Comparison of ENCODE assay signal across 20 mouse cellular contexts in genomic region chr12:17644385-17645222, GRCm38 (mm10). TPM values are rescaled to one million over a fixed set of nuclear protein-coding genes. Genes with fewer than 3 reads are reported as not detected.
DNase-seq lines count a peak whose midpoint lies in the region; ATAC-seq lines count a peak whose summit lies in the region.
"Had no signal": no experiment of that assay in that cellular context is flagged by ENCODE, and none has a peak within 500 bp of the region (broad histone marks: within the 10 kb centered on the region; RNA-seq: fewer than 3 reads in every experiment).

No protein-coding gene starts in this region.

- H3K36me3 ChIP-seq in midbrain, embryonic 11.5 days (ENCODE audit: control insufficient read depth, insufficient read depth, low read length), result no peaks in the 10 kb centered on the region
- no peaks in the 10 kb centered on the region for H3K36me3 ChIP-seq in midbrain, embryonic 14.5 days (ENCODE audit: control insufficient read depth, insufficient read depth, low read length)
- no peaks in the 10 kb centered on the region for H3K36me3 ChIP-seq in hindbrain, embryonic 12.5 days
- no peaks in the 10 kb centered on the region for H3K36me3 ChIP-seq in hindbrain, embryonic 16.5 days (ENCODE audit: control insufficient read depth, insufficient read depth, low read length)
- H3K36me3 ChIP-seq in neural tube, embryonic 14.5 days (ENCODE audit: control insufficient read depth, insufficient read depth, low read length), result no peaks in the 10 kb centered on the region
- H3K36me3 ChIP-seq: heart, embryonic 12.5 days had no signal

- H3K27me3 ChIP-seq in midbrain, embryonic 11.5 days (ENCODE audit: control insufficient read depth, insufficient read depth, low read length), result no peaks in the 10 kb centered on the region
- no peaks in the 10 kb centered on the region for H3K27me3 ChIP-seq in midbrain, embryonic 14.5 days (ENCODE audit: control insufficient read depth, insufficient read depth, low read length)
- no peaks in the 10 kb centered on the region for H3K27me3 ChIP-seq in hindbrain, embryonic 12.5 days
- H3K27me3 ChIP-seq in hindbrain, embryonic 16.5 days (replicated peaks; ENCODE audit: control insufficient read depth, insufficient read depth, low read length), result no peaks in the 10 kb centered on the region
- H3K27me3 ChIP-seq in neural tube, embryonic 14.5 days (ENCODE audit: control insufficient read depth, insufficient read depth, low read length), result no peaks in the 10 kb centered on the region
- H3K27me3 ChIP-seq: Patski had no signal

- H3K4me3 ChIP-seq in midbrain, embryonic 11.5 days (ENCODE audit: low read depth, low read length), result no peak overlapping the region
- H3K4me3 ChIP-seq in midbrain, embryonic 14.5 days (replicated peaks; ENCODE audit: low read depth, low read length), result no peak overlapping the region
- no peak overlapping the region for H3K4me3 ChIP-seq in hindbrain, embryonic 12.5 days
- H3K4me3 ChIP-seq in hindbrain, embryonic 16.5 days (ENCODE audit: low read length), result no peak overlapping the region
- H3K4me3 ChIP-seq in neural tube, embryonic 14.5 days (ENCODE audit: low read depth, low read length), result no peak overlapping the region
- H3K4me3 ChIP-seq: gastrocnemius, adult 2 months; heart, embryonic 12.5 days; megakaryocyte, embryonic 14.5 days; myocyte had no signal

- H3K4me1 ChIP-seq in midbrain, embryonic 11.5 days (ENCODE audit: control insufficient read depth, insufficient read depth, low read length), result no peaks in the 10 kb centered on the region
- H3K4me1 ChIP-seq in midbrain, embryonic 14.5 days (ENCODE audit: control insufficient read depth, insufficient read depth, low read length), result no peaks in the 10 kb centered on the region
- peaks cover 4% of the 10 kb centered on the region for H3K4me1 ChIP-seq in hindbrain, embryonic 12.5 days
- H3K4me1 ChIP-seq in hindbrain, embryonic 16.5 days (ENCODE audit: control insufficient read depth, insufficient read depth, low read depth, low read length), result no peaks in the 10 kb centered on the region
- H3K4me1 ChIP-seq in neural tube, embryonic 14.5 days (ENCODE audit: control insufficient read depth, insufficient read depth, low read length), result no peaks in the 10 kb centered on the region
- H3K4me1 ChIP-seq: heart, embryonic 12.5 days had no signal

- no peak overlapping the region for H3K9ac ChIP-seq in midbrain, embryonic 11.5 days (ENCODE audit: low read length)
- H3K9ac ChIP-seq in midbrain, embryonic 14.5 days (replicated peaks; ENCODE audit: low read length), result no peak overlapping the region
- no peak overlapping the region for H3K9ac ChIP-seq in hindbrain, embryonic 12.5 days
- H3K9ac ChIP-seq in hindbrain, embryonic 16.5 days (ENCODE audit: low read depth, low read length), result no peak overlapping the region
- H3K9ac ChIP-seq in neural tube, embryonic 14.5 days (replicated peaks; ENCODE audit: low read depth, low read length), result no peak overlapping the region
- H3K9ac ChIP-seq: heart, embryonic 12.5 days; liver, postnatal 0 days had no signal

- no peaks in the 10 kb centered on the region for H3K9me3 ChIP-seq in midbrain, embryonic 11.5 days (ENCODE audit: control insufficient read depth, low read length)
- no peaks in the 10 kb centered on the region for H3K9me3 ChIP-seq in midbrain, embryonic 14.5 days (ENCODE audit: control insufficient read depth, low read length)
- H3K9me3 ChIP-seq in hindbrain, embryonic 12.5 days (replicated peaks), result no peaks in the 10 kb centered on the region
- H3K9me3 ChIP-seq in hindbrain, embryonic 16.5 days (ENCODE audit: control insufficient read depth, low read length), result no peaks in the 10 kb centered on the region
- H3K9me3 ChIP-seq in neural tube, embryonic 14.5 days (ENCODE audit: control insufficient read depth, low read length), result no peaks in the 10 kb centered on the region
- H3K9me3 ChIP-seq: heart, embryonic 12.5 days; megakaryocyte, embryonic 14.5 days had no signal

- H3K4me2 ChIP-seq in midbrain, embryonic 11.5 days, result no peak overlapping the region
- H3K4me2 ChIP-seq in midbrain, embryonic 14.5 days (ENCODE audit: low read length), result no peak overlapping the region
- no peak overlapping the region for H3K4me2 ChIP-seq in hindbrain, embryonic 12.5 days (replicated peaks)
- H3K4me2 ChIP-seq in hindbrain, embryonic 16.5 days (ENCODE audit: low read length), result no peak overlapping the region
- no peak overlapping the region for H3K4me2 ChIP-seq in neural tube, embryonic 14.5 days (ENCODE audit: low read depth, low read length)
- H3K4me2 ChIP-seq: heart, embryonic 12.5 days had no signal

- DNase-seq in midbrain, embryonic 11.5 days (ENCODE audit: low spot score, missing footprints), result no peak
- no peak for DNase-seq in midbrain, embryonic 14.5 days
- no peak for DNase-seq in left cerebral cortex, adult 11 months (ENCODE audit: low spot score)
- DNase-seq in cerebellum, adult 9-11 months, result no peak
- DNase-seq: adrenal gland, adult 8-10 months; cerebellum, adult 8-10 months; gastrocnemius, adult 2 months; heart, postnatal 14 days; kidney, postnatal 10 days; liver, postnatal 0 days; right cerebral cortex, postnatal 4 days; thymus, postnatal 36 days had no signal

- WGBS in midbrain, embryonic 11.5 days, result 81% methylated on average over 12 of the region's 12 CpGs
- 73% methylated on average over 12 of the region's 12 CpGs for WGBS in midbrain, embryonic 14.5 days
- 70% methylated on average over 12 of the region's 12 CpGs for WGBS in hindbrain, embryonic 12.5 days
- WGBS in hindbrain, embryonic 16.5 days, result 67% methylated on average over 12 of the region's 12 CpGs
- 69% methylated on average over 12 of the region's 12 CpGs for WGBS in neural tube, embryonic 14.5 days

- no peak overlapping the region for H3K27ac ChIP-seq in midbrain, embryonic 11.5 days (ENCODE audit: low read depth, low read length)
- no peak overlapping the region for H3K27ac ChIP-seq in midbrain, embryonic 14.5 days (replicated peaks; ENCODE audit: low read depth, low read length)
- no peak overlapping the region for H3K27ac ChIP-seq in hindbrain, embryonic 12.5 days
- H3K27ac ChIP-seq in hindbrain, embryonic 16.5 days (ENCODE audit: low read depth, low read length), result no peak overlapping the region
- no peak overlapping the region for H3K27ac ChIP-seq in neural tube, embryonic 14.5 days (ENCODE audit: low read depth, low read length)
- H3K27ac ChIP-seq: gastrocnemius, adult 2 months had no signal

- peak; percentile 50; the same call in 1 of the 2 replicates for ATAC-seq in midbrain, embryonic 11.5 days (ENCODE audit: low FRiP score)
- ATAC-seq in midbrain, embryonic 14.5 days (ENCODE audit: low FRiP score, low TSS enrichment), result no peak; the same call in 1 of the 2 replicates
- ATAC-seq in hindbrain, embryonic 12.5 days (ENCODE audit: low FRiP score), result peak; percentile 72
- ATAC-seq in hindbrain, embryonic 16.5 days, result peak; percentile 51
- peak; percentile 63; the same call in 1 of the 2 replicates for ATAC-seq in neural tube, embryonic 14.5 days (ENCODE audit: low read depth)
- ATAC-seq: inflammation-experienced regulatory T-cells, adult 6 months; liver, postnatal 0 days; Patski had no signal

RNA-seq across cellular contexts. Expression of gene Hpcal1, which starts 46.1 kb away (rescaled TPM):
- 36.4 and 39.1 TPM in 2 replicates for polyA plus RNA-seq in midbrain, embryonic 11.5 days (2014; fragmentation: Nextera tagmentation; extraction: Ambion mirVana)
- 93.3 and 108 TPM in 2 replicates for polyA plus RNA-seq in midbrain, embryonic 14.5 days (2014; fragmentation: Nextera tagmentation; extraction: Ambion mirVana)
- polyA plus RNA-seq in hindbrain, embryonic 12.5 days (2016; fragmentation: Nextera tagmentation; extraction: Ambion mirVana), result 42.8 and 48.9 TPM in 2 replicates
- polyA plus RNA-seq in hindbrain, embryonic 16.5 days (2015; fragmentation: Nextera tagmentation; extraction: Ambion mirVana), result 150 and 167 TPM in 2 replicates
- 115 and 135 TPM in 2 replicates for polyA plus RNA-seq in neural tube, embryonic 14.5 days (2014; fragmentation: Nextera tagmentation; extraction: Ambion mirVana)
